Mouse (Mus musculus): ENCODE measurements at regions not wholly inside any gene's neighbourhood (a gene's known extent, or its start where the extent isn't known, plus 50 kb on each side); places are given as distances from the start of the nearest gene placed in this dataset.

DNA sequence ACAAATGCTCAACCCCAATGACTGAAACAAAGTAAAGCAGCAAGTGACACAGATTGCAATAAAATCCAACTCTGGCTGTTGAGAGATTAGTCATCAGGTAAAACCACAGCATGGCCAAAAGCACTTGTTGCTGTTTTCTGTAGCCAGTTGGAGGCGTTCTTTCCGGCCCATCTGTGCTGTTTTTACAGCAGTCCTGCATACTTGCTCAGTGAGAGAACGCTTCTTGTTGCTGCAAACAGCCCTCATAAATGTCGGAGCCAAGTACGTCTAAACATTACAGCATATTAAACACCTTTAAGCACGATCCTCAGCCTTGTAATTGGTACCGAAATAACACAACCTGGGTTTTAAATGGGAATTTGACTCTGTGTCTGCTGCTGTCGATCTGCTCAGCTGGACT is 65.6 kb upstream of the Hs3st3a1 start:
- H3K27ac ChIP-seq (ENCODE audit: low read depth): no peak overlapping the region
- no peak for ATAC-seq (replicated peaks; ENCODE audit: low FRiP score, low TSS enrichment, low read depth)

DNA sequence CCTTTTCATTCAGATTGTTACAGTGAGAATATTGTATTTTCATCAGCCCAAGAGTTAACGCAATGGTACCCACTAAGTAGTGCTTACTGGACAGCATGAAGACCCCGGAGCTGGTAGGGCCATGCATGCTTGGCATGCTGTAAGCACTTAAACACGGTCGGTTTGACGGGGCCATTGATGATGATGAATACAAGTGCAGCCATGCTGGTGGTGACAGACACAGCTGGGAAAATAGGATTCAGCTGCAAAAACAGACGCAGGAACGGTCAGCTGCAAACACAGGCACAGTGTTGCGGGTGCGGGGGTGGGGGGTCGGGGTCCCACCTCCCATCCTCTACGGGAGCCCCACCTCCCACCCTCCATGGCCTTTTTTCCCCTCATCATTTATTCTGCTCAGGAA is 99.7 kb upstream of the Hs3st3a1 start:
- DNase-seq (ENCODE audit: low spot score): no peak
- 74% methylated on average over 11 of the region's 11 CpGs for WGBS

More for the DNA sequence above, 65.6 kb upstream of the Hs3st3a1 start:
- H3K4me2 ChIP-seq (ENCODE audit: low read length): no peak overlapping the region
- no peaks in the 10 kb centered on the region for H3K4me1 ChIP-seq (replicated peaks; ENCODE audit: control insufficient read depth, insufficient read depth, low read length)
- DNase-seq (ENCODE audit: low spot score): no peak
- H3K27me3 ChIP-seq (replicated peaks; ENCODE audit: control insufficient read depth, insufficient read depth, low read length): no peaks in the 10 kb centered on the region
- WGBS: 74% methylated on average over 8 of the region's 8 CpGs
- H3K9ac ChIP-seq (ENCODE audit: low read length): no peak overlapping the region
- no peaks in the 10 kb centered on the region for H3K36me3 ChIP-seq (ENCODE audit: control insufficient read depth, insufficient read depth, low read length)
- H3K4me3 ChIP-seq (ENCODE audit: low read depth, low read length): no peak overlapping the region
- no peaks in the 10 kb centered on the region for H3K9me3 ChIP-seq (ENCODE audit: control insufficient read depth, low read length)

DNA sequence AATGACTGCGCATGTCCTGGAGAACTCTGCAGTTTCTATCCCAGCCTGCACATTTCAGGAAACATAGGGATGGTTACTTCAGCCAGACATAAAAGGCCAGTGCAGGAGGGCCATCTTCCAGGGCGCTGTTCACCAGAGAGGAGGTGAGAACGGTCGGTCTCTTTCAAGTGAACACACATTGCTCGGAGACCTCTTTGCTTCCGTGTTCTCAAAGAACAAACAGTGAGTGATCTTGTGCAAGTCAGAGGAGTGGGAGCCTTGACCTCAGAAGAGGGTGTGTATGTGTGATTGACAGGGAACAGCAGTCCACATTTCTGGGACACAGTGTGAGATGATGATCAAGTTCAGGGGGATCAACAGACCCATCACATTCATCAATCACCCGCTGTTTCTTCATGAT is 102.7 kb upstream of the Hs3st3a1 start:
- Histone ChIP-seq H3K9ac (ENCODE audit: low read length) (no peak overlapping the region), H3K4me3 (ENCODE audit: low read depth, low read length) (no peak overlapping the region), H3K4me2 (ENCODE audit: low read length) (no peak overlapping the region), H3K27me3 (replicated peaks; ENCODE audit: control insufficient read depth, insufficient read depth, low read length) (no peaks in the 10 kb centered on the region), H3K9me3 (ENCODE audit: control insufficient read depth, low read length) (no peaks in the 10 kb centered on the region), H3K27ac (ENCODE audit: low read depth) (no peak overlapping the region), H3K4me1 (replicated peaks; ENCODE audit: control insufficient read depth, insufficient read depth, low read length) (no peaks in the 10 kb centered on the region), H3K36me3 (ENCODE audit: control insufficient read depth, insufficient read depth, low read length) (no peaks in the 10 kb centered on the region)
- DNase-seq (ENCODE audit: low spot score) (no peak), ATAC-seq (replicated peaks; ENCODE audit: low FRiP score, low TSS enrichment, low read depth) (no peak)
- WGBS: 68% methylated on average over 7 of the region's 7 CpGs

More for the DNA sequence above, 99.7 kb upstream of the Hs3st3a1 start:
- Histone ChIP-seq H3K27me3 (replicated peaks; ENCODE audit: control insufficient read depth, insufficient read depth, low read length) (no peaks in the 10 kb centered on the region), H3K9ac (ENCODE audit: low read length) (no peak overlapping the region), H3K27ac (ENCODE audit: low read depth) (no peak overlapping the region), H3K36me3 (ENCODE audit: control insufficient read depth, insufficient read depth, low read length) (no peaks in the 10 kb centered on the region), H3K4me1 (replicated peaks; ENCODE audit: control insufficient read depth, insufficient read depth, low read length) (no peaks in the 10 kb centered on the region), H3K4me2 (ENCODE audit: low read length) (no peak overlapping the region), H3K4me3 (ENCODE audit: low read depth, low read length) (no peak overlapping the region), H3K9me3 (ENCODE audit: control insufficient read depth, low read length) (no peaks in the 10 kb centered on the region)
- ATAC-seq (replicated peaks; ENCODE audit: low FRiP score, low TSS enrichment, low read depth): no peak

DNA sequence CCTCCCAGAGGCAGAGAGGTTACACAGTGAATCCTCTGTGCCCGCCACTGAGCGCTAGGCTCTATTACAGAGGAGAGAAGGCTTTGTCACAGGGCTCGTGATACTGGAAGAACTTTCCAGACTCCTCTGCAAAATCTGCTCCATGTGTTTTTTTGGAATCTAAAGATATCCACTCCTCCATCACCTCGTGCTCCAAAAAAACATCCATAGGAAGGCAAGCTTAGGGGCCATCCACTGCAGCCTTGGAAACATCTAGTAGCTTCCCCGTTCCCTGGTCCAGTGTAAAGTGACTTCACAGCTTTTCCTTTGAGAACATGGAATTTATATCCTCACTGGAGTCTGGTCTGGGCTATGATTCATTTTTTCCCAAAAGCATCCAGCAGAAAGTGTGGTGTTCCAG is 103.3 kb upstream of the Hs3st3a1 start:
- H3K4me2 ChIP-seq (ENCODE audit: low read length): no peak overlapping the region
- DNase-seq (ENCODE audit: low spot score): no peak
- ATAC-seq (replicated peaks; ENCODE audit: low FRiP score, low TSS enrichment, low read depth): no peak
- 74% methylated on average over 5 of the region's 5 CpGs for WGBS
- no peak overlapping the region for H3K27ac ChIP-seq (ENCODE audit: low read depth)
- H3K9ac ChIP-seq (ENCODE audit: low read length): no peak overlapping the region
- H3K4me3 ChIP-seq (ENCODE audit: low read depth, low read length): no peak overlapping the region
- H3K36me3 ChIP-seq (ENCODE audit: control insufficient read depth, insufficient read depth, low read length): no peaks in the 10 kb centered on the region
- H3K27me3 ChIP-seq (replicated peaks; ENCODE audit: control insufficient read depth, insufficient read depth, low read length): no peaks in the 10 kb centered on the region
- H3K9me3 ChIP-seq (ENCODE audit: control insufficient read depth, low read length): no peaks in the 10 kb centered on the region
- H3K4me1 ChIP-seq (replicated peaks; ENCODE audit: control insufficient read depth, insufficient read depth, low read length): no peaks in the 10 kb centered on the region

DNA sequence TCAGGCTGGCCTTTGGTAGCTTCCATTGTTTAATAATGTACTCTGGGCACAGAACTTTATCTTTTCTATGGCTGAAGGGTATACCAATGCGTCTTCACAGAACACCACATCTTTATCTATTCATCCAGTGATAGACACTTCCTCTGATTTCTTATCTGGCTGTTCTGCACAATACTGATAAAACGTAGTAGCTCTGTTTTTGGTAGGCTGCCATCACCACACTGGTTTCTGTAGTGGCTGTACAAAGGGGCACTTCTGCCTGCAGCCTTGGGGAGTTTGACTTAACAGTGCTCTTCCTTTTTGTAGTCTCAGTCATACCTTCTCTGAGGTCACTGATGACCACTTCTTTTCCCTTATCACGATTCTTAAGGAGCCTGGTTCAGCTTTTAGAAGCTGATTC is 106.0 kb upstream of the Hs3st3a1 start:
- Histone ChIP-seq H3K27ac (ENCODE audit: low read depth) (no peak overlapping the region), H3K9me3 (ENCODE audit: control insufficient read depth, low read length) (no peaks in the 10 kb centered on the region), H3K4me3 (ENCODE audit: low read depth, low read length) (no peak overlapping the region), H3K4me1 (replicated peaks; ENCODE audit: control insufficient read depth, insufficient read depth, low read length) (no peaks in the 10 kb centered on the region), H3K4me2 (ENCODE audit: low read length) (no peak overlapping the region), H3K9ac (ENCODE audit: low read length) (no peak overlapping the region), H3K36me3 (ENCODE audit: control insufficient read depth, insufficient read depth, low read length) (no peaks in the 10 kb centered on the region), H3K27me3 (replicated peaks; ENCODE audit: control insufficient read depth, insufficient read depth, low read length) (no peaks in the 10 kb centered on the region)
- ATAC-seq (replicated peaks; ENCODE audit: low FRiP score, low TSS enrichment, low read depth) (no peak), DNase-seq (ENCODE audit: low spot score) (no peak)
- 61% methylated on average over 3 of the region's 3 CpGs for WGBS

DNA sequence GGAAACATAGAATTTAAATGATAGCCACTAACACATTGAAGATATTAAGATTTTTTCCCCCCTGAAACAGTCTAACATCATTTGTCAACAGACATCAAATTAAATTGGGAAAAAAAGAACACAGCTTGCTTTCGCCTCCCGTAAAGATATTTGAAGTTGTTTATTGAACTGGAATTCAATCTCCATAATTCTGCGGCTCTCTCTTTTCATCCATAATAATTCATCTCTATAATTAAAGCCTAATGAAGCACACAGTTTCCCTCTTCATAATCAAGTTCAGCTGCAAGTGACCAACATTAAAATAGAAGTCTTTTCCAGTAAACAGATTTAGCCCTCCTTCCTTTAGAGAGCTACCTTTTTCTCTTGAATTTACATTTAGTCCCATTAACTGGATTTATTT is 107.4 kb upstream of the Hs3st3a1 start:
- Histone ChIP-seq H3K27me3 (replicated peaks; ENCODE audit: control insufficient read depth, insufficient read depth, low read length) (no peaks in the 10 kb centered on the region), H3K4me1 (replicated peaks; ENCODE audit: control insufficient read depth, insufficient read depth, low read length) (no peaks in the 10 kb centered on the region), H3K36me3 (ENCODE audit: control insufficient read depth, insufficient read depth, low read length) (no peaks in the 10 kb centered on the region), H3K9me3 (ENCODE audit: control insufficient read depth, low read length) (no peaks in the 10 kb centered on the region), H3K27ac (ENCODE audit: low read depth) (no peak overlapping the region), H3K4me2 (ENCODE audit: low read length) (no peak overlapping the region), H3K9ac (ENCODE audit: low read length) (no peak overlapping the region), H3K4me3 (ENCODE audit: low read depth, low read length) (no peak overlapping the region)
- ATAC-seq (replicated peaks; ENCODE audit: low FRiP score, low TSS enrichment, low read depth): no peak
- WGBS: 76% methylated on average over 3 of the region's 3 CpGs
- no peak for DNase-seq (ENCODE audit: low spot score)

DNA sequence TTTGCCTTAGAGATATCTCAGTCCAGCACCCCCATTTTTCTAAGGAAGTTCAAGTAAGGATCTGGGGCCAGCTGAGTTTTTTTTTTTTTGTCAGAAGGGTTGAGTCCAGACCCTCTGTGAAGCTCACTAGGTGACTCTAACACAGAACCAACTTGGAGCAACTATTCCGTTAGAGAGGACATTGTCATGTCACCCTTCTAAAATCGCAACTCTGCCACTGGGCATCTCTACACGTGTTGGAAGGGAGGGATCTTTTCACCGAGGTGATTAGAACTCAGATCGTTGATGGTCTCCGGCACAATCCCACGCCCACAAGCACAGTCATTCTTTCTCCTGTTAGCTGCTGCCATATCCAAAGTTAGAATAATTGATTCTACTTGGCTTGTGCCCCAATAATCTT is 108.5 kb upstream of the Hs3st3a1 start:
- no peak overlapping the region for H3K4me2 ChIP-seq (ENCODE audit: low read length)
- WGBS: 89% methylated on average over 7 of the region's 7 CpGs
- no peak for ATAC-seq (replicated peaks; ENCODE audit: low FRiP score, low TSS enrichment, low read depth)
- H3K27me3 ChIP-seq (replicated peaks; ENCODE audit: control insufficient read depth, insufficient read depth, low read length): no peaks in the 10 kb centered on the region
- H3K9ac ChIP-seq (ENCODE audit: low read length): no peak overlapping the region
- no peaks in the 10 kb centered on the region for H3K36me3 ChIP-seq (ENCODE audit: control insufficient read depth, insufficient read depth, low read length)
- H3K4me3 ChIP-seq (ENCODE audit: low read depth, low read length): no peak overlapping the region
- no peak for DNase-seq (ENCODE audit: low spot score)
- no peaks in the 10 kb centered on the region for H3K4me1 ChIP-seq (replicated peaks; ENCODE audit: control insufficient read depth, insufficient read depth, low read length)
- H3K9me3 ChIP-seq (ENCODE audit: control insufficient read depth, low read length): no peaks in the 10 kb centered on the region
- no peak overlapping the region for H3K27ac ChIP-seq (ENCODE audit: low read depth)

DNA sequence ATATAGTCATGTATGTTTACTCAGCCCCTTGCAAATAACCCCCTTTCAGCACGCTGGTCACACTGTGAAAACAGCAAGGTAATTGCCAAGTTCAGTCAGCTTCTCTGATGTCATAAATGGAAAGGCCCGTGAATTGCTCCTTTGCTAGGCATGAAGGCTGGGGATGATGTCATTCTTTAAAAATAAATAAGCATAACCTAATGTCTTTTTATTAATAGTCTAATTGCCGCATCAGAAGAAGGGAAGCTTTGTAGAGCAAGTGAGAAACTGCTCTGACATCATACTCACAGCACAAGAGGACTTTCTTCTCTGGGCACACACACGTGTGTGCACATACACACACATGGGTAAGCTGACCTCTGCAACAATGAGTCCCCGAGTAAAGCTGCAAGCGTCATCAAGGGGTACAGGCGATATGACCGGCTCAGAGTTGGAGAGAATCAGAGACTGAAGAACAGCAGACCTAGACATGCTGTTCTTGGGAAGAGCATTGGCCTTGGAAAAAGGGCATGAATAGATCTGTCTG is 113.2 kb upstream of the Hs3st3a1 start:
- no peak overlapping the region for H3K27ac ChIP-seq (ENCODE audit: low read depth)
- WGBS: 79% methylated on average over 8 of the region's 8 CpGs
- H3K27me3 ChIP-seq (replicated peaks; ENCODE audit: control insufficient read depth, insufficient read depth, low read length): no peaks in the 10 kb centered on the region
- no peaks in the 10 kb centered on the region for H3K36me3 ChIP-seq (ENCODE audit: control insufficient read depth, insufficient read depth, low read length)
- DNase-seq (ENCODE audit: low spot score): no peak
- no peak for ATAC-seq (replicated peaks; ENCODE audit: low FRiP score, low TSS enrichment, low read depth)
- H3K4me1 ChIP-seq (replicated peaks; ENCODE audit: control insufficient read depth, insufficient read depth, low read length): no peaks in the 10 kb centered on the region
- H3K4me3 ChIP-seq (ENCODE audit: low read depth, low read length): no peak overlapping the region
- no peak overlapping the region for H3K4me2 ChIP-seq (ENCODE audit: low read length)
- H3K9me3 ChIP-seq (ENCODE audit: control insufficient read depth, low read length): no peaks in the 10 kb centered on the region
- no peak overlapping the region for H3K9ac ChIP-seq (ENCODE audit: low read length)

DNA sequence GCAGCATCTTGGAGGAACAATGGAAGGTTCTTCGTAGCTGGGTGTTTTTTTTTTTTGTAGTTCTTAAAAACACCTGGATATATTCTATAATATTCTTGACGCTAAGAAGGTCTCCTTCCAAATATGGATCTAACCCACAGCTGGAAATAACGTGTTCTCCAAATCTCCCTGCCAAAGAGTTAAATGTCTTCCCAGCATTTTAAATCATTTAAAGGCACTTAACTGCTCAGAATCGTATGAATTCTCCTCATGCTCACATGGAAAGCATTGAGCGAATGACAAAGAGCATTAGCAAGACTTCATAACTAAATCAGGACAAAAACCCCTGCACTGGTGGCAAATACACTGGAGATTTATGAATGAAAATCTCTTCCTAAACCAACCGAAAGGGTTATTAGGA is 117.7 kb upstream of the Hs3st3a1 start:
- Histone ChIP-seq H3K36me3 (ENCODE audit: control insufficient read depth, insufficient read depth, low read length) (no peaks in the 10 kb centered on the region), H3K4me1 (replicated peaks; ENCODE audit: control insufficient read depth, insufficient read depth, low read length) (no peaks in the 10 kb centered on the region), H3K27me3 (replicated peaks; ENCODE audit: control insufficient read depth, insufficient read depth, low read length) (no peaks in the 10 kb centered on the region), H3K4me3 (ENCODE audit: low read depth, low read length) (no peak overlapping the region), H3K27ac (ENCODE audit: low read depth) (no peak overlapping the region), H3K9ac (ENCODE audit: low read length) (no peak overlapping the region), H3K4me2 (ENCODE audit: low read length) (no peak overlapping the region), H3K9me3 (ENCODE audit: control insufficient read depth, low read length) (no peaks in the 10 kb centered on the region)
- ATAC-seq (replicated peaks; ENCODE audit: low FRiP score, low TSS enrichment, low read depth) (no peak), DNase-seq (ENCODE audit: low spot score) (no peak)
- WGBS: 67% methylated on average over 6 of the region's 6 CpGs

All from intestine, embryonic 14.5 days (tissue).